Mouse (Mus musculus) layer of hippocampus, postnatal 25 days (tissue): ENCODE data around the gene Anapc4. TPM values are rescaled to one million over a fixed set of nuclear protein-coding genes. Genes with fewer than 3 reads are reported as not detected.

Experiments used
- DNase-seq, 2 experiments: peaks; one replicate each; pipeline ENCODE4 v3.0.0; 2022; ENCODE audit warnings: mixed read lengths in 2 of 2, low spot score in 1 of 2; ENCODE audit errors: extremely low spot score in 1 of 2
- total RNA-seq, 2 experiments: library from RNA; stranded (reverse); gene quantifications; 2 replicates each; pipeline ENCODE4 v1.2.3; 2021

The Anapc4 gene
- total RNA-seq, 2 experiments from 2014 or later: 66.5 to 78.4 TPM

- no peak for DNase-seq
Observed at GRCm38 (mm10) chr5:52866361-52867155, 32.7 kb downstream of the Anapc4 start.

DNA sequence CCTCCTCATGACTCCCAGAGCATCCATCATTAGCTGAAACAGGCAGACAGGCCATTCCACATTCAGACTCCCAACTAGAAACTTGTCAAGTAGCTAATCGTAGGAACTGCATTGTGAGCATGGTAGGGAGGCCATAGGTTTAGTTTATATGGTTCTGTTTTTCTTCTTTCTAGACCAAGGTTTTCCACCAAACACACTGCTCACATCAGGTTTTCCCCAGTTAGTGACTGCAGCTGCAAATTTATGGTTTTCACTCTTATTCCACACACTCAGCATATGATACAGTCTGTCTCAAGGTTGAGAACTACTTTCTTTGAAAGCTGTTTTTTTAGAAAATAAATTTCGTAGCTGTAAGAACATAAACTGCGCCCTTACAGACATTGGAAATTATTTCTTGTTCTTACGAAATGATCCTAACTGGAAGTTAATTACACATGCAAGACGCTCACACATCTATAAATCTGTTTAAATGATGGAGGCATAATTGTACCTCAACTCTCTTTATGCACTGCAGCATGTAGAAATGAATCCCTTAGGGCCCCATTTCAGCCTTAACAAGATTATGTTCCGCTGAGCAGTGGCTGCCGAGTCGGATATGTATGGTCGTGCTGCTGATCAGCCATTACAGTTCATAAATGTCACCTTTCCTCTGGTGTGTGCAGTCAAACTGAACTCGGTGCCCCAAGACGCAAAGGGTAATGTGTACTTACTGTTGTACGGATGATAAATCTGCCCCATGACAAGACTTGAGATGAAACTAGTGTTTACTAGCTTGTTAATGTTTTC is 35.3 kb downstream of the Anapc4 start:
- DNase-seq: no peak

- DNase-seq: no peak
Observed at GRCm38 (mm10) chr5:52871461-52871860, 37.6 kb downstream of the Anapc4 start.

GRCm38 (mm10) chr5:52871986-52872385 is 38.2 kb downstream of the Anapc4 start:
- DNase-seq: no peak

- DNase-seq: peak; percentile 28 to 68
Observed at GRCm38 (mm10) chr5:52878847-52879246, 45.0 kb downstream of the Anapc4 start.

DNA sequence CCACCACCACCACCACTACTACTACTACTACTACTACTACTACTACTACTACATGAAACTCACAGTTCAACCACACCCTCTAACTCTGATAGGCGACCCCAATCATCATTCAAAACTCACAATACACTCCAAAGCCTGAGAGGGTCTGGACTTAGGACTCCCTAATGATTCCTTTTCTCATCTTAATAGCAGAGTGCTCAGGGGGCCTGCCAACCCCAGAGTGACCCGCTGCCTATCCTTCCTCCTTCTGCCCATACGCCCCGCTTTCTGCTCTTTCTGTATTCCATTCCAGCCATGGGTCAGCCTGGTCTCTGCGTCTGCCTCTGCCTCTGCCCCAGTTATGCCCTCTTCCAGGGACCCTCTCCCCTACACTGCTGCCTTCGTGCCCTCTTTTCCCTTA is 46.1 kb downstream of the Anapc4 start:
- no peak for DNase-seq

DNA sequence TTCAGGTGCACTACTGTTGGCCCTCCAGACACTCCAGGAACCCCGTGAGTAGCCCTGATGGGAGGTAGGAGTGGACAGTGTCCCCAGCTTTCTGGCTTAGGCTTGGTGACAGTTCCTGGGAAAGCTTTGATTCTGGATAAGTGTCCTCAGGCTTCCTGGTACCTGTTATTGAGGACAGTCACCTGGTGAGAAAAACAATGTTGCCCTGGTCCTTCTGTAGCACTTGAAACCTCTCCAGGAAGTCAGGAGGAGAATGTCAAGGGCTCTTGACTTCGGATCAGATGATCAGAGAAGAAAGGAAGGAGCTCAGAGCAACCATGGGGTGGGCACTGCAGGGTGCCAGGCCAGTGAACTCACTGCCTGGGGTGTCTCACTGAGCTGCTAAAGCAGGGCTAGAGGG is 48.6 kb downstream of the Anapc4 start:
- DNase-seq: no peak

GRCm38 (mm10) chr5:52887085-52887484 is 53.3 kb downstream of the Anapc4 start:
- DNase-seq: peak; percentile 40 to 64

- no peak for DNase-seq
Observed at GRCm38 (mm10) chr5:52889919-52890318, 56.1 kb downstream of the Anapc4 start.

GRCm38 (mm10) chr5:52891949-52892835 is 58.4 kb downstream of the Anapc4 start:
- no peak for DNase-seq

GRCm38 (mm10) chr5:52893938-52894337 is 60.1 kb downstream of the Anapc4 start:
- DNase-seq: no peak

DNA sequence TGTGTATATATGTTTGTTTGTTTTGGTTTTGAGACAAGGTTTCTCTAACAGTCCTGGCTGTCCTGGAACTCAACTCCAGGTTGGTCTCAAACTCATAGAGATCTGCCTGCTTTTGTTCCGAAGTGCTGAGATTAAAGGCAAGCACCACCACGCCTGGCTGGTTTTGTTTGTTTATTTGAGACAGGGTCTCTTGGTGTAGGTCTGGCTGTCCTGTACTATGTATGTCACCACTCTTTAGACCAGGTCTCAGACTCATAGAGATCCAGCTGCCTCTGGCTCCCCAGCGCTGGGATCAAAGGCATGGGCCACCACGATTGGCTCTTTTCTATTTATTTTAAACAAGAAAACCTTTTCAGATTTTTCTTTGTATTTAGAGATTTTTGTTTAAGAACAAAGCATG is 70.4 kb downstream of the Anapc4 start:
- no peak for DNase-seq

DNA sequence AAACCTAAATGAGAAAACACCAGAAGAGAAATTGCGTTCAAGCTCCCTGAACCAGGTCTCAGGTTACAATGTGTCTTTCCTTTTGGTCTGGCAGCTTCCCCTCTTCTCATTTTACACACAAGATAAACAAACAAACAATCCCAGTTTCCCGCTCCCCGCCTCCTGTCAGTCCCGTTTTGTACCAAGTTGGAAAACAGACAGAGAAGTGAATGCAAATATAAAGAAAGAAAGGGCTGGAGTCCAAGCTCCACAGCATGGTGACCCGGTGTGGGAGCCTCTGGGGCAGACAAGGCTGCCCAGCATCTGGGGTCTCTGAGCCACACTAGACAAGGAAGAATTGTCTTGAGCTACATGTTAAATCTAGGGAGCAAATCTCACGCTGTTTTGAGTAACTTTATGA is 70.9 kb downstream of the Anapc4 start:
- DNase-seq: no peak

GRCm38 (mm10) chr5:52908246-52908645 is 74.4 kb downstream of the Anapc4 start:
- DNase-seq: no peak

DNA sequence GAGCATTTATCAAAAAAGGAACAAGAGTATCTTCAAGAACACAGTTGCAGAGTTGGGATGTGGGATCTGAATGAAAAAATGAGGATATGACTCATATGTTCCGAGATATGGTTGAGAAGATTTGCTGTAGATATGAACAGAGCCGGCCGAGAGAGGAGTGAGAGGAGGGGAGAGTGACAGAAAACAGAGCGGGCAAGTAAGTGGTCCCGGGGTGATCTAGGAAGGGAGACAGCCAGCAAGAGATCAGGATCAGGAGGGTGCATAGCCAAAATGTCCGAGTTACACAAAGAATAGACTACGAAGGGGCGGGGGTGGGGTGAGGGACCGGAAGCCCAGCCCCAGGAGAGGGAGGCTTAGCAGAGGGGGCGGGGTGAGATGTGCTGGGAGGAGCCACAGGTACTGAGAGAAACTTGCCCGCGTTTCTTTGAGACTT is 76.4 kb downstream of the Anapc4 start:
- no peak for DNase-seq

GRCm38 (mm10) chr5:52911286-52911870 is 77.6 kb downstream of the Anapc4 start:
- DNase-seq: no peak

DNA sequence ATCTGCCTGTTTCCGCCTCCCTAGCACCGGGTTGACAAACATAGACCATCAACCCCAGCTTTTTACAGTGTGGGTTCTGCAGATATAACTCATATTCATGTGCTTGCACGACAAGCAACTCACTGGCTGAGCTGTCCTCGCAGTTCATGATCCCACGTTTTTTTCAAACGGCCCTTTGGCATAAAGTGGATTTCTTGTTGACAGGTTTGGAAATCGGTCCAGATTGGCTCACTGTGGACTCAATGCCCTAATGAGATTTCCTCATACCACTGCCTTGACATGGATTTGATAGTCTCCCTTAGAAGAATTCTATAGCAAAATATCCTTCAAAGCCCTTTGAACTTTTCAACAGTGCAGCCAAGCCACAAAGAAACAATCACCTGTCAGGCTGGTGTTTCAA is 79.9 kb downstream of the Anapc4 start:
- no peak for DNase-seq

- no peak for DNase-seq
Observed at GRCm38 (mm10) chr5:52916186-52916585, 82.4 kb downstream of the Anapc4 start.
